Mouse (Mus musculus): ENCODE results near the gene Dscaml1. TPM values are rescaled to one million over a fixed set of nuclear protein-coding genes. Genes with fewer than 3 reads are reported as not detected.

The Dscaml1 gene
- total RNA-seq, 2 experiments from 2014 or later, result not detected

DNA sequence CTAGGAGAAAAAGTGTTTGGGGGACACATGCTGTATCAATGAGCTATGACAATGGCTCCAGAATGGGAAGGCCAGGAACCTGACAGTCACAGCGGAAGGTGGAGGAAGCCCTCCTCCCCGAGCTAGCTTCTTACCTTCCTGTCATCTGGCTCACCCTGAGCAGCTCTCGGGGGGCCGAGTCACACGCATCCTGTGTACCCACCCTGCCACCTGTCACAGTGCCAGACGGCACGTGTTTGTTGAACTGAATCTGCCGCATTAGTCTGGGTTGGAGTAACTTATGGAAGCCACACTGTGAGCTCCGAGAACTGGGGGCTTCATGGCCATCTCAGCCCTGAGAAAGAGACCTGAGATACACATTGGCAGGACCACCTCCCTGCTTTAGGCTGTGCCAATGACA, 249.5 kb downstream of the Dscaml1 start:
- ATAC-seq (replicated peaks; ENCODE audit: poor library complexity), result no peak

DNA sequence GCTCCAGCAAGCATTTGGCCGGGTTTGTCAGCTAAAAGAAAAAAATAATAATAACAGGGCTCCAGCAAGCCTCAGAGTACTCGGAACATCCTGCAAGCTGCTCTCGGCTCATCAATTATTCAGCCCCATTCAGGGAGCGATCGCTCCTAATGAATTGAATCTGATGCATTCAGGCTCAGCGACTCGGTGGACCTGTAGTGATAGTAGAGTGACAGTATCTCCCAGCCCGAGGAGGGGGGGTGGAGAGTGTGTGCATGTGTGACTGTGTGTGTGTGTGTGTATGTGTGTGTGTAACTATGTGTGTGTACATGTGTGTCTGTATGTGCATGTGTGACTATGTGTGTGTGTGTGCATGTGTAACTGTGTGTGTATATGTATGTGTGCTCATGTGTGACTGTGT, 250.2 kb downstream of the Dscaml1 start:
- no peak for ATAC-seq (replicated peaks; ENCODE audit: poor library complexity)

DNA sequence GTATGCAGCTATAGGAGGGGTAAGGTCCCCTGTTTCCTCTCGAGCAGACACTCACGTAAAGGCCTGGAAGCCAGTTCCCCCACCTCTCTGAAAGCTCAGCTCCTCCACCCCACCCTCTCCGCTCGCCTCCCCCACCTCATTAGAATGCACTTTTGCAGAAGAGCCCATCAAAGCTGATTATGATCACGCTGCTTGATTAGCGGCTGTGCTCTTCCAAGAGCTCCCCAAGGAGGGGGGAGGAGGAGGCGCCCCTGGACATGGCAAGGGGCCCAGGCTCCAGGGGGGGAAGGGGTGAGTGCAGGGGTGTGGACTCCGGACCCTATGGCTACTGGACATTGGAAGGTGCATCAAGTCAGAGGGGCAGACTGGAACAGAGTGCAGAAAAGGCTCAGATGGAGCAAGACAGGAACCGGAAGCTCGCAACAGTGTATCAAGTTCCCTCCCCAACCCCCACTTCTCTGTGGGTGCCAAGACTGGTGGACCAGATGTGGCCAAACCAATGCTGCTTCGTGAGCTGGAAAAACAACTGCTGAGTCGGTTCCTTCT, 250.9 kb downstream of the Dscaml1 start:
- peak; percentile 86 for ATAC-seq (replicated peaks; ENCODE audit: poor library complexity)

DNA sequence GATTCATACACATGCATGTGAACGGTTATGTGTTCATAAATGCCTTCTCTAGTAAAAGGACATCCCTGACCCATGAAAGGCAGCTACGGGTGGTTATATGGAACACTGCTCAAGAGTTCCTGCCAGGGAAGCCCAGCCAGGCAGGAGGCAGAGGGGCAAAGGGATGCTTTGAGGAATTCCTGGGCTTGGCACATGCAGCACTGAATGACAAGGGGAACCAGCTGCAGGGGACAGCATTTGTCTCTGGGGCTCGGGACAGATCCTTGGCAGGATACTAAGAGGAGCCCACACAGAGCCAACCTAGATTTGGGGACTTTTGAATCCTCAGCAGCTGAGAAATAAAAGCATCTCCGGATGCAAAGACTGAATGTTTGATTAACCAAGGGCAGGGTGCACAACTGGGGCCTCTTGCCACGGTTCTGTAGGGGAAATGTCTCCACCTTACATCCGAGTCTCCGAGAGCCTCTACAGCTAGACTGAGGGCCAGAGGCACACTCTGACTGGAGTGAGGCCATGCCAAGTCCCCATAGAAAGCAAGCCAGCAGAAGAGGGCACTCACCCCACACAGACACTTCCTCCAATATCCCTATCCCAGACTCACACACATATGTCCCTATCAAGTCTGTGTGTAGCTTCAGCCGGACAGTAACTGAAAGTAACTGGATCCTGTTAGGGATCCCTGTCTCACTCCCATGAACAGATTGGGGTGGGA, 251.7 kb downstream of the Dscaml1 start:
- no peak for ATAC-seq (replicated peaks; ENCODE audit: poor library complexity)

DNA sequence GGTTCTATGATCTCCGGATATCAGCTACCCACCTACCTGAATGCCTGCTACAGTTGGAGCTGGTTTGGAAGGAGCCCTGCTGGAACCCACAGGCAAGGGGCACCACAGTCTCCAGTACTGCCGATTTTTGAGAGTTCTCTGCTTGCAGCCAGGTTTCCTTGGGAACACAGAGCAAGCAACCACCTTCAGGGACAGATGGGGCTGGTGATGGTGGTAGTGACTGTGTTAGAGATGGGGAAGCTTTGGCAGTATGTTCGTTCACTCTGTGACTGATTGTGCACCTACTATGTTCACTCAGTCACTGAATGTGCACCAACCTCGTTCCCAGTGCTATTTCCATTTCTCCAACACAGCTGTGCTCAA, 252.2 kb downstream of the Dscaml1 start:
- ATAC-seq (replicated peaks; ENCODE audit: poor library complexity), result no peak

DNA sequence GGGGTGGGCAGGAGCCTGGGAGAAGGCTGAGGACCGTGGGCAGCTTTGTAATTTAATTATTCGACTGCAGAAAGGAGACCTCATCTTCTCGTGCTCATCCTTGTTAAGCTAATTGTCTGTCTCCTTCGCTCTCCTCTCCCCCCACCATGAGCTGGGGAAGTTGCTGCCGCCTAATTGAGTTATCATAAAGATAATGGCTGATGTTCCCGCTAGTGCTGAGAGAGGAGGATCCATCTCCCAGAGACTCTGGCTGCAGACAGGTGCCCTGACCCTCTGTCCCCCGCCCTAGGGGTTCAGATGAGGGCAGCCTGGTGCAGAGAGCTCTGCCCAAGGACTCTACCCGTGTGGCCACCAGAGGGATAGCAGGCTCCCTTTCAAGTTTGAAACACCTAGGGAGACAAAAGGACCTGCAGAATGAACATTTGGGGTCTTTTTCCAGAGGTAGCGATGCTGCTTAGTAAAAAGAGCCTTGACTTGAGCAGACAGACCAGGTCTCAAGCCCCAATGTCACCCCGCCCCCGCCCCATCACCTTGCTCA, 256.1 kb downstream of the Dscaml1 start:
- ATAC-seq (replicated peaks; ENCODE audit: poor library complexity), result no peak

DNA sequence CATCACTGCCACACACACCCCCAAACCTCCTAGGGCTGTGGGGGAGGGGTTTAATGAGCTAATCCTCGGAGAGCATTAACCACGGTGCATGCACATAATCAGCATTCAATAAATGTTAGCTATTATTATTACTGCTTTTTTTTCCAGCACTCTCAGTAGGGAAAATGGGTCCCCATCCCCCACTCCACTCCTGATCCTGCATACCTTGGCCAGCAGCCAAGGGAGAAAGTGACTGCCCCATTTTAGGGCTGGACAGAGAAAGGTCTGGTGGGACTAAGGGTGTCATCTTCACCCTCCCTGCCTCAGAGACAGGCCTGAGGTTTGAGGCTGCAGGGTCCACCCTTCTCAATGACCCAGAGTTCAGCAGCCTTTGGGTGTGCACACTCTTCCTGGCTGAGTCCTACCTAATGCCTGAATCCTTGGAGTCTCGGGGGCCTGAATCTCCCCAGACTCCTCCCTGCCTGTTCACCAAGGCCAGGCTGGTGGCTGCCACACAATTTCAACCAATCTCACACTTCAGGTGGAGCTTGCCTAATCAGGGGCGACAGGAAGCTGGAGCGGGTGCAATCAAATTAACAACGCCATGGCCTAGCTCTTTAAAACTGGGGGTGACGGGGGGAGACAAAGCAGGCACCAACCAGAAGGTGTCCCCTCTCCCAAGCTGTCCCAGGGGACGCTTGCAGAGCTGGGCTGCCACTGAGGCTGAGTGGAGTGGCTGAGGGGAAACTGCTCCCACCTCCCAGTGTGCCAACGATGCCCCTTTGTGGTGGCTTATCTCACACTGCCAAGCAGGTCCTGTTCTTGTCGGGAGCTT, 267.2 kb downstream of the Dscaml1 start:
- ATAC-seq (replicated peaks; ENCODE audit: poor library complexity), result peak; percentile 59

DNA sequence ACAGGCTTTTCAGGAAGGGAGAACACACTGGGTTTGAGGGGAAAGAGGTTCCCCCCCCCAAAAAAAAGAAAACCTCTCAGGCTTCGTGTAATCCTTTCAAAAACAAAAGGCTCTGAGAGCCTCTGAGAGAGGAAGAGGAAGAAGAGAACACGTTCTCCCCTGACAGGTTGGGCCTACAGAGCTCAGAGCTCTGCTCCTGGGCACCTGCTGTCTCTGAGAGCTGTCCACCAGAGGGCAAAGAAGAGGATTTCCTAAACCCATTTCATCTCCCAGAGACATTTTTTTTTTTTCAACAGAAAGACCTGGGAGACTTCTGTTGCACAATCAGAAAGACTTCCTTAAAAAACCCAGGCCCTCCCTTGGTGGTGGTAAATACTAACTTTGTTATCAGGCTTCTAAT, 267.8 kb downstream of the Dscaml1 start:
- ATAC-seq (replicated peaks; ENCODE audit: poor library complexity), result peak; percentile 38

DNA sequence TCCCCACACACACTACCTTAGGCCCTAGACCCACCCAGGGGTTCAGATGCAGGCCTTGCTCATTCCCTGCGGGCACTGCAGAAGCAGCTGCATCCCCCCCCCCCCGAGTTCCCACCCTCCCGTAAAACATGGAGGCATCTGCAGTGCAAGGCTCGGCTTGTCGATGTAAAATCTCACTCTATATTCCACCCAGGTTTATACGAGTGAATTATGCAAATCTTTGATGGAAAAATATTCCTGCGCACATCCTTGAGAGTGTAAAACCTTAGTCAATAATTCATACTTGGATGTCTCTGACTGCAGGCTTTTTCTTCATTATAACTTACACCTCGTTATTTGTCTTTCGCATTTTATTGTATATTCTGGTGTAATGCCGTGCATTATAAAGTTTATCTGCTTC, 272.7 kb downstream of the Dscaml1 start:
- ATAC-seq (replicated peaks; ENCODE audit: poor library complexity), result no peak

DNA sequence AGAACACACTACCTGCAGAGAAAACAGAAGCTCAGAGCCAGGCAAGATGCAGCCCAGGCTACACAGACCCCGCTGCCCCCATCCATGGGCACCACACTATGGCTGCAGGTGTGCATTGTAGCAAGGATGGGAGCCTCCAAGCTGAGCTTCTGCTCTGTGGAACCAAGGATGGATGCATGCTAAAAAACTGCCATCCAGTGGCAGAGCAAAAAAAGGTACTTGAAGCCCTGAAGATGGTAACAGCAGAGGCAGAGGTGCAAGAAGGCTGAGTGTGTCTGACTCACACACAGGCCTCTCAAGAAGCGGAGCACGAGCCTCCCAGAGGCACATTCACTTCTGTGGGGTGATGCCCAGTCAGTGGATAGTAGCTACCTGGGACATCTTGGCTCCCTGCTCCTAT, 276.8 kb downstream of the Dscaml1 start:
- ATAC-seq (replicated peaks; ENCODE audit: poor library complexity), result no peak

DNA sequence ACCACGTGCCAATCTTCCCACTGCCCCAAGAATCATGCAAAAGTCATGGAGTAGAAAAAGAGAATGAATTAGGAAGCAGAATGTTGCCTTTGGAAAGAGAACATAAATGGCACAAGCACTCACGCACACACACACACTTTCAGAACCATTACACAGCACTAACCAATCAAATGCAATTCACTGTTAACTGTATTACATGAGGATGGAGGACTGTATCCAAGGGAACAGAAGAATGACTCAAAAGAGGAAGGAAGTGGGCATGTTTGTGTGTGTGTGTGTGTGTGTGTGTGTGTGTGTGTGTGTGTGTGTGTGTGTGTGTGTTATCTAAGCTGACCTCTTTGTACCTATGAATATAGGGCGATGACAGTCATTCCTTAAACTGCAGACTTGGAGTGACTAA, 278.0 kb downstream of the Dscaml1 start:
- ATAC-seq (replicated peaks; ENCODE audit: poor library complexity), result peak; percentile 82

DNA sequence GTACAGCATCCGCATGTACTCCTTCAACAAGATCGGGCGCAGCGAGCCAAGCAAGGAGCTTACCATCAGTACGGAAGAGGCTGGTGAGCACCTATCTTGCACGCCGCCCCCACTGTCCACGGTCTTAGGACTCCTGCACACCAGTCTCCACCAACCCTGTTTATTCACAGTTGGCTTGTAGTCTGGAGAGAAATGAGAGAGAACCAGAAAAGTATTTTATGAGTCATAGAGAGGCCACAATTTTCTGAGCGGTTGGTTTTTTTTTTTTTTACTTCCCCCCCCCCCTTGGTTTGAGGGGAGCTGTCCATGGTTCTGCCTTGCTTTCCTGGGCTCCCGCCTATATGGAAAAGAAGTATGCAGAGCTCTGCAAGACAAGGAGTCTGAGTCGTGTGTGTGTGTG, 283.9 kb downstream of the Dscaml1 start:
- peak; percentile 48; the same call in 1 of the 2 replicates for ATAC-seq (replicated peaks; ENCODE audit: poor library complexity)

DNA sequence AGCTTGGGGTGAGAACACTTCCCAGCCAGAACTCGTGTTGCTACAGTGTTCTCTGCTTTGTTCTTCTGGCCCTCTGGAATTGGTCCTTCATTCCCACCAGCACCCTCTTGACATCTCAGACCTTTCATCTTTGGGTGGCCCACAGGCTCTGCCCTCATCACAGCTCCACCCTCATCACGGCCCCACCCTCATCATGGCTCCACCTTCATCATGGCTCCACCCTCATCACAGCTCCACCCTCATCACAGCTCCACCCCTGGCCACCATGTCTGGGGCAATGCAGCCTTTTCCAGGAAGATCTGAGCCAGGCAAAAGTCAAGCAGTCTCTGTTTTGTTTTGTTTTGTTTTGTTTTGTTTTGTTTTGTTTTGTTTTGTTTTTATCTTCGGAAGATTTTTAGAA, 289.0 kb downstream of the Dscaml1 start:
- peak; percentile 84 for ATAC-seq (replicated peaks; ENCODE audit: poor library complexity)

DNA sequence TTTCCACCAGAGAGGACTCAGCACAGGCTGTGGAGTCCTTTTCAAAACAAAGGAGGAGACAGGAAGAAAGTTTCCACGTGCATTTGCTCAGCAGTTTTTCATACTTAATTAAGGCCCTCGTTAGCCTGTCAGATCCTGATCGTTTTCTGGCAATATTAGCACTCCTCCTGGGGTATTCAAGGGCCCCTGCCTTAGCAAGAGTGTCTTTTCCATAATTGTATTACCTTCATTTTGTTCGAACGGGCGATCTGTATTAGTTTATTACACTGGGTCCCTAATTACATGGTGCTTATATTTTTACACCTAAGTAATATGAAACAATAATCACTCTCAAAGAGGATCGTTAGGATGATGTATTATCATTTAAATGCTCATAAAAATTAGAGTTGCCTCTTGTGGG, 293.6 kb downstream of the Dscaml1 start:
- no peak for ATAC-seq (replicated peaks; ENCODE audit: poor library complexity)

DNA sequence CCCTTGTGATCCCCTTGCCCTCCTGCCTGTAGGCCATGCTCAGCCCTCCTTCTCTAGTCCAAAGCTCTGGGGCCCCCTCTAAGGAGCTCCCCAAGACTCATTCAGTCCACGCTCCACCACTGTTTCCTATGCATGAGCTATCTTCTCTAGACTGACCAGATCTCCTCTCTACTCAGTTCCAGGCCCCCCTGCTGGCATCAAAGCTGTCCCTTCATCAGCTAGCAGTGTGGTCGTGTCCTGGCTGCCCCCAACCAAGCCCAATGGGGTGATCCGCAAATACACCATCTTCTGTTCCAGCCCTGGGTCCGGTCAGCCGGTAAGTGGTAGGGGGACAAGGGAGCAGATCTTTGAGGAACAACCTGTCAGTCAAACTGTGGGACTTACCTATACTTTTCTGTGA, 305.4 kb downstream of the Dscaml1 start:
- no peak for ATAC-seq (replicated peaks; ENCODE audit: poor library complexity)

DNA sequence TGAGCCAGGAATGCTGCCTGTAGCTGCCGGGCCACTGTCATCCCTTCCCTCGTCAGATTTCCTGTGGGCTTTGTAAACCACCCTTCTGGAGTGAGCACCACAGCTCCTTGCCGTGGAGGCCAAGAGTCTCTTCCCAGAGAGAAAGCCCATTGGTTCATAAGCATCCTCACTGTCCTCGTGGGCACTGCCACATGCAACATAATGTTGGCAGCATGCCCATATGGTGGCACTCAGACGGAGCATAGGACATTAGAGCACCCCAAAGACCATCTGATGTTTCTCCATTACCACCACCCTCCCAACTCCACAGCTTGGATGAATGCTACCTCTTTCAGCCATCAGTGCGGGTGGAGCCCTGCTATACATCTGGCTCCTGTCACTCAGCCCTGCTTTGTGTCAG, 306.8 kb downstream of the Dscaml1 start:
- ATAC-seq (replicated peaks; ENCODE audit: poor library complexity), result no peak

DNA sequence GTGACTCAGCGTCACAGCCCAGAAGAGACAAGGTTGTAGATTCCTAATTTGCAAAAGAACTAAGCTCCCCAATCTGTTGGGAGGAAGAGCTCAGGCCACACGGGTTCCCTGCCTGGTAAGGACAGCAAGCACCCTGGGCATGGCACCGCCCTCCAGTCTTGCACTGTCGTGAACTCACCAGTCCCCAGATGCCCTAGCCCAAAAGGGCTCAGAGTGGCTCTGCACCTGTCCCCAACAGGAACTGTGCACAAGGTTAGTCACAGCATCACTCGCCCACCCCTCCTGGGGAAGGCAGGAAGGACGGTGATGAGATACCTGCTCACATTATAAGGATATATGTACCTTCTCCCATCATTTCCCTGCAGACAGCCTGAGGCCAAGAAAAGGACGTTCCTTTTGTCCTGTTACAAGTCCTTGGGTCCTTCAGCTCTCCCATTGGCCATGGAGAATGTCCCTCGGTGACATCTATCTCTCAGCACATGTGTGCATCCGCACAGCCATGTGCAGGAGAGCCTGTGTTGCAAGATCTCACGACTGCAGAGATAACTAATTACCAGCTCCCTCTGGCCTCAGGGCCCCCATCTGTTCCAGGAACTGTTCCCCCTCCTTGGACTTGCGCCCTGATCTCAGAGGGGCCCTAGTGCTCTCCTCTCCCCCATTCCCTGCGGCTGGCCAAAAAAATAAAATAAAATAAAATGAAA, 312.7 kb downstream of the Dscaml1 start:
- ATAC-seq (replicated peaks; ENCODE audit: poor library complexity), result no peak

DNA sequence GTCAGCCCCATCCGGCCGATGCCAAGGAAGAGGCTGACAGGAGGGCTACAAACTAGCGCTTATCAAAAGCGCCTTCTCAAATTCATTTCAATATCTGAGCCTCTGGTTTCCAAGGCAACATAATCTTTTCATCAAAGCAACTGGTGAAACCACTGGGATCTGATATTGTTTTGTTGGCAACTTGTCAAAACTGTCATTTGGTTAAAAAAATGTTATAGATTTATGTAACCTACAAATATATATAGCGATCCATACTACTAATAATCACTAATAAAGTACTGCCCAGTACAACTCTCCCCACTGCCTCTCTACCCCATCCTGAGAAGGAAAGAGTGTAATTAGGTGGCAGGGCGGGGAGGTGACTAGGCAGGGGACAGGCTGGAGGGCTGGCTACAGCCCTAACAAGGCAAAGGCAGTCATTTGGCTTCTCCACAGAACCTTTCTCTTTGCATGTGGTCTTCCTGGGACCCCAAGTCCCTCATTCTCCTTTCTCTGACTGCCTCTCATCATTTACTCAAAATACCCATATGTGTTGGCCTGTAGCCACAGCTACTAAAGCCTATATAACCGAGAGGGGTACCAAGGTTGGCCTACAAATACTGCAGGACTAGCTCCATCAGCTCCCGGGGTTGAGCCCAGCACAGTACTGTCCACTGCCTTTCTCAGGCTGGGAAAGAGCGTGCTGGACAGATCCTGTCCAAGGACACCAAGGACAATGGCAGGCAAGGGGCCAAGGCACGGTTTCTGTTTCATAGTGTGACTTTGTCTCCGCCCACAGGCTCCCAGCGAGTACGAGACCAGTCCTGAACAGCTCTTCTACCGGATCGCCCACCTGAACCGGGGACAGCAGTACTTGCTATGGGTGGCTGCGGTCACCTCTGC, 313.5 kb downstream of the Dscaml1 start:
- no peak for ATAC-seq (replicated peaks; ENCODE audit: poor library complexity)

DNA sequence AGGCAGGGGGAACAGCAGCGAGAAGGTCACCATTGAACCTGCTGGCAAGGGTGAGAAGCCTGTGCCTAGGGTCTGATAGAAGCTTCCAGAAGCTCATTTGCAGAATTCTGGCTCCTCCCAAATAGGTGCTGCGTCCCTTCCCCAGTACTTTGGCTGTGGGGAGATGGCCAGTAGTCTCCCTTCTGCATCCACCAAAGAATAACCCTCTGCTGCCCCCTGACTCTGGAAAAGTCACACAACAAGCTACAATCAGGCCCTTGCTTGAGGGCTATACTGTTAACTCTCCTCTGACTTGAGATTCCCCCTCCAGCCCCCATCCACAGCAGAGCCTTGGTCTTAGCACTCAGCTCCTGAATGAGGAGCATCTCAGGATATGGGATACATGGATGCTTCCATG, 314.2 kb downstream of the Dscaml1 start:
- peak; percentile 35; the same call in 1 of the 2 replicates for ATAC-seq (replicated peaks; ENCODE audit: poor library complexity)

DNA sequence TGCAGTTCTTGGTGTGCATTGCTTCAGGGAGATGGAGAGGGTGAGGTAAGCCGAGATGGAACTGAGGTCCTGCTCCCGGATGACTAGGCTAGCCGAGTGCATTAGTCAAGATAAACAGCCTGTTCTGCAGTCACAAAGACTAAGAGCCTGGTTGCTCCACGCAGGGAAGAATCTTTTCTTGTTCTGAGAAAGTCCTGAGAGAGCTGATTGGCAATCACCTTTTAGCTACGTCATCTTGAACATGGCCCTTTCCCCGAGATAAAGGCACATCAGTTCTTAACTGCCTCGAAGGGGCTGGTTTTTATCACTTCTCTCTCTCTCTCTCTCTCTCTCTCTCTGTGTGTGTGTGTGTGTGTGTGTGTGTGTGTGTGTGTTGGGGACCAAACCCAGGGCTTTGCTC, 319.0 kb downstream of the Dscaml1 start:
- ATAC-seq (replicated peaks; ENCODE audit: poor library complexity), result peak; percentile 77
